Mouse (Mus musculus) lung, postnatal 0 days (tissue): Measurements from ENCODE around the gene Ube2d3.

Source experiments
- CTCF ChIP-seq: IDR thresholded peaks from 2 replicates; pipeline ENCODE4 v1.5.1; 2016; ENCODE audit warnings: antibody characterized with exemption, mild to moderate bottlenecking
- EP300 ChIP-seq: IDR thresholded peaks from 2 replicates; pipeline ENCODE4 v1.6.1; 2016; ENCODE audit warnings: antibody characterized with exemption, mild to moderate bottlenecking, control low read depth

- TF ChIP-seq CTCF: no peak
- no peak for TF ChIP-seq EP300
Observed at GRCm38 (mm10) chr3:135487803-135488202, 49.9 kb downstream of the Ube2d3 start.
